In the genomic region with DNA sequence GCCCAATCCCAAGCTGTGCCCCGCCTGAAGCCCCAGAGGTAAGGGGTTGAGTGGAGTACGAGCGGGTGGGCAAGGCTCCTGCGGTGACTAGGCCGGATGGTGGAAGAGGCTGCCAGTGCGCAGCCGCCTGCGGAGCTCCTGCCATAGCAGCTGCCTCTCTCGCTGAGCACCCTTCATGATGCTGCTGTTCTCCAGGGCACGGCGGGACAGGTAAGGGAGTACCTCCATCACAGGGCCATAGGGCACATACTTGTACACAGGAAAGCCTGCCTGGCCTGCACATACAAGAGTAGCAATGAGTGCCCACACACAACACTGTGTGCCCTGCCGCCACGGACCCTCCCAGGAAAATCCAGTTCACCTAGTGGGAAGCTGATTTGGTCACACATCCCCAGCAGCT, we compare ENCODE assay signal across 13 mouse cellular contexts. TPM values are rescaled to one million over a fixed set of nuclear protein-coding genes. Genes with fewer than 3 reads are reported as not detected.
"Had no signal": no experiment of that assay in that cellular context is flagged by ENCODE, and none has a peak within 500 bp of the region (broad histone marks: within the 10 kb centered on the region; RNA-seq: fewer than 3 reads in every experiment).

No protein-coding gene starts in this region.

- H3K27me3 ChIP-seq: limb, embryonic 12.5 days; limb, embryonic 15.5 days; midbrain, embryonic 12.5 days; midbrain, embryonic 15.5 days had no signal

- H3K27ac ChIP-seq: kidney, postnatal 0 days; limb, embryonic 12.5 days; limb, embryonic 15.5 days; liver, embryonic 14.5 days; macrophage; midbrain, embryonic 12.5 days; midbrain, embryonic 15.5 days had no signal

- H3K4me3 ChIP-seq: limb, embryonic 12.5 days; limb, embryonic 15.5 days; midbrain, embryonic 12.5 days; midbrain, embryonic 15.5 days had no signal

- H3K9ac ChIP-seq: limb, embryonic 12.5 days; limb, embryonic 15.5 days; liver, embryonic 14.5 days; liver, postnatal 0 days; lung, embryonic 14.5 days; midbrain, embryonic 12.5 days; midbrain, embryonic 15.5 days had no signal

- DNase-seq: kidney, adult 8-10 months; kidney, postnatal 36 days; left cerebral cortex, postnatal 4 days; liver, postnatal 0 days; lung, embryonic 14.5 days had no signal

RNA-seq across cellular contexts. Expression of gene Rtn4r, which starts 55.4 kb away (rescaled TPM):
- polyA plus RNA-seq: inflammation-experienced regulatory T-cells, adult 6 months; macrophage had no signal
